15 mouse cellular contexts compared by ENCODE assay signal in genomic region chr10:81057406-81058130, GRCm38 (mm10). TPM values are rescaled to one million over a fixed set of nuclear protein-coding genes. Genes with fewer than 3 reads are reported as not detected.
DNase-seq lines count a peak whose midpoint lies in the region; ATAC-seq and TF ChIP-seq lines count a peak whose summit lies in the region.
"Had no signal": no experiment of that assay in that cellular context is flagged by ENCODE, and none has a peak within 500 bp of the region (broad histone marks: within the 10 kb centered on the region; RNA-seq: fewer than 3 reads in every experiment).

No protein-coding gene starts in this region.

- H3K4me1 ChIP-seq in forebrain, embryonic 12.5 days = peaks cover 28% of the 10 kb centered on the region
- H3K4me1 ChIP-seq in forebrain, embryonic 16.5 days (replicated peaks; ENCODE audit: control insufficient read depth, insufficient read depth, low read length) = peaks cover 25% of the 10 kb centered on the region

- TF ChIP-seq CTCF in layer of hippocampus, adult 2 months (conservative IDR thresholded peaks at IDR 0.05) = no peak

- no peak for DNase-seq in layer of hippocampus, adult 2 months (ENCODE audit: low spot score in 2 of 2)
- DNase-seq in layer of hippocampus, postnatal 10 days (ENCODE audit: low spot score in 2 of 2) = no peak
- DNase-seq in ovary, postnatal 36 days (ENCODE audit: low spot score) = peak; percentile 24
- DNase-seq in ovary, postnatal 10 days (ENCODE audit: low spot score) = no peak
- DNase-seq in spleen, postnatal 4 days (ENCODE audit: low spot score in 2 of 2) = no peak
- no peak for DNase-seq in cerebellum, adult 9-11 months
- DNase-seq: B cell, adult 2 months; gastrocnemius, postnatal 14 days; kidney, adult 8-10 months; lung, postnatal 10 days; thymus, postnatal 25 days had no signal

- ATAC-seq in forebrain, embryonic 12.5 days (ENCODE audit: low FRiP score) = no peak
- ATAC-seq in forebrain, embryonic 16.5 days = no peak

- H3K9me3 ChIP-seq in forebrain, embryonic 12.5 days = no peaks in the 10 kb centered on the region
- no peaks in the 10 kb centered on the region for H3K9me3 ChIP-seq in forebrain, embryonic 16.5 days (ENCODE audit: control insufficient read depth, low read length)

- peak overlapping the region; percentile 33; the same call in 1 of the 2 replicates for H3K9ac ChIP-seq in forebrain, embryonic 12.5 days
- H3K9ac ChIP-seq in forebrain, embryonic 16.5 days (replicated peaks; ENCODE audit: low read depth, low read length) = no peak overlapping the region

- 95% methylated on average over 23 of the region's 23 CpGs for WGBS in forebrain, embryonic 12.5 days
- WGBS in forebrain, embryonic 16.5 days = 96% methylated on average over 23 of the region's 23 CpGs

- H3K36me3 ChIP-seq in forebrain, embryonic 12.5 days (replicated peaks) = peaks cover 9% of the 10 kb centered on the region
- H3K36me3 ChIP-seq in forebrain, embryonic 16.5 days (ENCODE audit: control insufficient read depth, insufficient read depth) = no peaks in the 10 kb centered on the region

- H3K4me2 ChIP-seq in forebrain, embryonic 12.5 days = no peak overlapping the region; the same call in 1 of the 2 replicates
- no peak overlapping the region for H3K4me2 ChIP-seq in forebrain, embryonic 16.5 days (ENCODE audit: low read length)

- no peak overlapping the region for H3K4me3 ChIP-seq in forebrain, embryonic 12.5 days (replicated peaks)
- no peak overlapping the region for H3K4me3 ChIP-seq in forebrain, embryonic 16.5 days (replicated peaks; ENCODE audit: low read length)
- no peak overlapping the region for H3K4me3 ChIP-seq in layer of hippocampus, adult 2 months

- H3K27ac ChIP-seq in forebrain, embryonic 12.5 days = no peak overlapping the region
- H3K27ac ChIP-seq in forebrain, embryonic 16.5 days (ENCODE audit: low read length) = no peak overlapping the region
- peak overlapping the region; percentile 18; the same call in 1 of the 2 replicates for H3K27ac ChIP-seq in layer of hippocampus, adult 2 months

- H3K27me3 ChIP-seq in forebrain, embryonic 12.5 days = no peaks in the 10 kb centered on the region
- no peaks in the 10 kb centered on the region for H3K27me3 ChIP-seq in forebrain, embryonic 16.5 days (replicated peaks; ENCODE audit: control insufficient read depth, insufficient read depth, low read length)

RNA-seq across cellular contexts. Expression of gene Sgta, which starts 2.4 kb away (rescaled TPM):
- polyA plus RNA-seq in forebrain, embryonic 12.5 days (2016; fragmentation: Nextera tagmentation; extraction: Ambion mirVana) = 262 and 280 TPM in 2 replicates
- polyA plus RNA-seq in forebrain, embryonic 16.5 days (2015; fragmentation: Nextera tagmentation; extraction: Ambion mirVana) = 325 and 344 TPM in 2 replicates
- 100 to 1,000 TPM; 176 TPM for total RNA-seq in layer of hippocampus, adult 2 months (2021)
- total RNA-seq in layer of hippocampus, postnatal 10 days (2021) = 100 to 1,000 TPM; 176 to 186 TPM

RNA-seq across cellular contexts. Expression of gene Thop1, which starts 12.3 kb away (rescaled TPM):
- polyA plus RNA-seq in forebrain, embryonic 12.5 days (2016; fragmentation: Nextera tagmentation; extraction: Ambion mirVana) = 65.0 and 69.2 TPM in 2 replicates
- polyA plus RNA-seq in forebrain, embryonic 16.5 days (2015; fragmentation: Nextera tagmentation; extraction: Ambion mirVana) = 69.4 and 70.4 TPM in 2 replicates
- 10 to 100 TPM; 52.0 to 52.6 TPM for total RNA-seq in layer of hippocampus, adult 2 months (2021)
- total RNA-seq in layer of hippocampus, postnatal 10 days (2021) = 10 to 100 TPM; 56.3 to 57.6 TPM

RNA-seq across cellular contexts. Expression of gene Slc39a3, which starts 20.3 kb away (rescaled TPM):
- polyA plus RNA-seq in forebrain, embryonic 12.5 days (2016; fragmentation: Nextera tagmentation; extraction: Ambion mirVana) = 29.2 and 32.8 TPM in 2 replicates
- 48.1 and 54.0 TPM in 2 replicates for polyA plus RNA-seq in forebrain, embryonic 16.5 days (2015; fragmentation: Nextera tagmentation; extraction: Ambion mirVana)
- total RNA-seq in layer of hippocampus, adult 2 months (2021) = 10 to 100 TPM; 60.8 to 66.1 TPM
- 10 to 100 TPM; 57.3 to 66.0 TPM for total RNA-seq in layer of hippocampus, postnatal 10 days (2021)

RNA-seq across cellular contexts. Expression of gene Diras1, which starts 32.1 kb away (rescaled TPM):
- 8.7 and 11.6 TPM in 2 replicates for polyA plus RNA-seq in forebrain, embryonic 12.5 days (2016; fragmentation: Nextera tagmentation; extraction: Ambion mirVana)
- polyA plus RNA-seq in forebrain, embryonic 16.5 days (2015; fragmentation: Nextera tagmentation; extraction: Ambion mirVana) = 37.6 and 45.4 TPM in 2 replicates
- 100 to 1,000 TPM in 1 of 2 experiments, 10 to 100 TPM in 1; 95.2 to 100 TPM for total RNA-seq in layer of hippocampus, adult 2 months (2021)
- 100 to 1,000 TPM in 1 of 2 experiments, 10 to 100 TPM in 1; 92.4 to 110 TPM for total RNA-seq in layer of hippocampus, postnatal 10 days (2021)
- total RNA-seq: hematopoietic stem cell, adult 5-6 weeks; MEL had no signal

RNA-seq across cellular contexts. Expression of gene Creb3l3, which starts 41.1 kb away (rescaled TPM):
- polyA plus RNA-seq in forebrain, embryonic 12.5 days (2016; fragmentation: Nextera tagmentation; extraction: Ambion mirVana) = 0.46 and 0.69 TPM in 2 replicates
- polyA plus RNA-seq in forebrain, embryonic 16.5 days (2015; fragmentation: Nextera tagmentation; extraction: Ambion mirVana) = 0.17 and 0.66 TPM in 2 replicates
- under 1 TPM; 0.20 to 0.66 TPM for total RNA-seq in layer of hippocampus, adult 2 months (2021)
- under 1 TPM; 0.41 to 0.45 TPM for total RNA-seq in layer of hippocampus, postnatal 10 days (2021)
- total RNA-seq: hematopoietic stem cell, adult 5-6 weeks; MEL had no signal
